Mouse (Mus musculus) Patski (cell line): ENCODE results near the gene Vwa3b. TPM values are rescaled to one million over a fixed set of nuclear protein-coding genes. Genes with fewer than 3 reads are reported as not detected.
A peak's percentile ranks its signal among the peaks of the same experiment; 100 is the strongest.

ENCODE experiments used
- ATAC-seq: fragments of 100-300 bp; one replicate; pipeline ENCODE4 v1.8.0; 2021
- CTCF ChIA-PET: fragments of 350-600 bp; sonication (Branson Sonifier 250); formaldehyde crosslinking; loops from one replicate; lab custom pipeline; 2022; ENCODE audit warnings: inconsistent platforms; lab: Charles Lee
- POLR2A ChIA-PET: fragments of 350-600 bp; sonication (Branson Sonifier 250); formaldehyde crosslinking; loops from one replicate; lab custom pipeline; 2022; ENCODE audit warnings: antibody characterized with exemption, inconsistent platforms; lab: Charles Lee
- DNase-seq: peaks from one replicate; pipeline ENCODE4 v3.0.0-alpha.2; 2011; ENCODE audit warnings: low read depth, low spot score
- H3K27me3 ChIP-seq: fragments of 371-371 bp; one replicate; pipeline ENCODE4 v1.5.1; 2021
- CTCF ChIP-seq: fragments of 100-300 bp; IDR thresholded peaks from one replicate; pipeline ENCODE4 v1.5.1; 2021
- in situ Hi-C: fragments of 300-500 bp; cut with MboI; formaldehyde crosslinking; loops from 3 replicates; pipeline ENCODE4 v1.11.1; 2018; ENCODE audit warnings: low pct_unique_long_range_greater_than_20kb, mixed read lengths
- polyA plus RNA-seq: library from polyadenylated mRNA; unstranded; gene quantifications from one replicate; pipeline ENCODE4 v1.2.3, GENCODE M21; 2021

The Vwa3b gene
- polyA plus RNA-seq, 1 experiment from 2014 or later: not detected

DNA sequence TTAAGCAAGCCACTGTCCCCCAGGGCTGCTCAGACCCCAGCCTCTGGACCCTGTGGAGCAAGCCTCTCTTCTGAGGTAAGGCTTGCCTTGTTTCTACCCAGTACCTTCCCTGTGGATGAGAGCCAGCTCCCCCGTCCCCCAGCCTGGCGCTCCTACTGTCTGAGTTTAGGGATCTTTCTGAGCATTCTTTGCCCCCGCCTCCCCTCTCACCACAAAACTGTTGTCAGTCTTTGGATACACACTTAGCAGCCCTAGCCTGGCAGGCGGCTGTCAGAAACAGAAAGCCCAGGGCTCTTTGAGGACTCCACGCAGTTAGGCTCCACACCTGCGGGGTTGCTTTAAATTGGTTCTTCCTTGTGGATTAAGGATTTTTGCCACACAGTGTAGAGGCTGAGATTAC is 160.7 kb downstream of the Vwa3b start:
- ATAC-seq (no peak), DNase-seq (no peak)
- POLR2A ChIA-PET: no interaction called here
- CTCF ChIA-PET: no interaction called here
- in situ Hi-C loops: no loop called here
- peaks cover 14% of the 10 kb centered on the region for H3K27me3 ChIP-seq
- TF ChIP-seq CTCF: no peak

- in situ Hi-C loops: no loop called here
- no peak for DNase-seq
- H3K27me3 ChIP-seq: peaks cover 30% of the 10 kb centered on the region
- ChIA-PET CTCF (interaction anchor here (1.4 kb wide), 1 partner anchor 10 kb away, joined by 3 read pairs; no protein-coding TSS in a partner anchor), POLR2A (no interaction called here)
- no peak for ATAC-seq
- TF ChIP-seq CTCF: peak; percentile 46
Measured at GRCm38 (mm10) chr1:37194607-37195006, 168.2 kb downstream of the Vwa3b start.

- in situ Hi-C loops: no loop called here
- TF ChIP-seq CTCF: no peak
- POLR2A ChIA-PET: no interaction called here
Measured at GRCm38 (mm10) chr1:37201406-37201805, 175.0 kb downstream of the Vwa3b start.

GRCm38 (mm10) chr1:37207743-37208142 is 181.3 kb downstream of the Vwa3b start:
- ATAC-seq (no peak), DNase-seq (no peak)
- in situ Hi-C loops: no loop called here
- H3K27me3 ChIP-seq: peaks cover 11% of the 10 kb centered on the region
- no peak for TF ChIP-seq CTCF
- ChIA-PET POLR2A (no interaction called here), CTCF (no interaction called here)

More at GRCm38 (mm10) chr1:37201406-37201805, 175.0 kb downstream of the Vwa3b start:
- ATAC-seq (no peak), DNase-seq (no peak)
- CTCF ChIA-PET: no interaction called here
- H3K27me3 ChIP-seq: peaks cover 17% of the 10 kb centered on the region

- H3K27me3 ChIP-seq: peaks cover 8% of the 10 kb centered on the region
- ChIA-PET POLR2A (no interaction called here), CTCF (no interaction called here)
- ATAC-seq: no peak
- no peak for DNase-seq
- TF ChIP-seq CTCF: no peak
- in situ Hi-C loops: no loop called here
Measured at GRCm38 (mm10) chr1:37212375-37212774, 186.0 kb downstream of the Vwa3b start.

DNA sequence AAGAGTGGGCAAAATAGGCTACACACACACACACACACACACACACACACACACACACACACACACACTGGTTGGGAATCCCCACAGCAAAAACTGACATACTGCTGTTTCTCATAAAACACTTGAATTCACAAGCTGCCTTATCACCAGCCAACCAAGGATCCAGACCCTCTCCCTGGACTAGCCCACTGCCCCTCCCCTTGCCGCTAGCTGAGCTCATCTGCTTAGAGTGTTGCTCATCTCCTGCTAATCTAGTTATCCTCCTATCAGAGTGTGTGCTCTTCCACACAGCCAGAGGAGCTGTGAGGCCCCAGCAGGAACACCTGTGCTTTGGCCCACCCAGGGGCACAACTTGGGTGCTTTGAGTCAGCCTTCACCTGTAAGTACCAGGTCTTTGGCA is 187.7 kb downstream of the Vwa3b start, which contains the start of gene Cnga3:
Cnga3 (plus strand) TSS at position 291 of the 400 bp plus-strand sequence.
- in situ Hi-C loops: no loop called here
- POLR2A ChIA-PET: no interaction called here
- no peak for DNase-seq

DNA sequence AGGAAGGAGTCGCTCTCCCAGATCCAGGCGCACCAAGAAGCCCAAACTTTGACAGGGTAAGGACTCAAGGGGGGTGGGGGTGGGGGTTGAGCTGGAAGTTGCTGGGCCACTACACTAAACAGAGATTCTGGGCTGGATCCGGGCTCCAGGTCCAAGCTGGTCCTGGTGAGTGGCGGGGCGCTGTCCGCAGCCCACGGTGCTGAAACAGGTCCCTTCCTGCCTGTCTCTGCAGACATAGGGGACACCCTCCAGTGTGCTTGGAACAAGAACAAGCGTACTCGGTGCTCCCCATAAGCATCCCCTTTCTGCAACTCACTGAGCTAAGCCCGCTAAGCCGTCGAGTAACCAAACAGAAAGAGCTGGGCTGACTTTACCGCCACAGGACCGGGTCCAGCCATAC is 192.0 kb downstream of the Vwa3b start:
- CTCF ChIA-PET: interaction anchor here (1.1 kb wide), 1 partner anchor 12 kb away, joined by 3 read pairs; no protein-coding TSS in a partner anchor
- POLR2A ChIA-PET: no interaction called here
- no peak for TF ChIP-seq CTCF
- DNase-seq (no peak), ATAC-seq (peak; percentile 26)
- peaks cover 13% of the 10 kb centered on the region for H3K27me3 ChIP-seq
- in situ Hi-C loops: no loop called here

More for the DNA sequence above, 187.7 kb downstream of the Vwa3b start, which contains the start of gene Cnga3:
- no peak for TF ChIP-seq CTCF
- CTCF ChIA-PET: no interaction called here
- no peaks in the 10 kb centered on the region for H3K27me3 ChIP-seq
- ATAC-seq: no peak

DNA sequence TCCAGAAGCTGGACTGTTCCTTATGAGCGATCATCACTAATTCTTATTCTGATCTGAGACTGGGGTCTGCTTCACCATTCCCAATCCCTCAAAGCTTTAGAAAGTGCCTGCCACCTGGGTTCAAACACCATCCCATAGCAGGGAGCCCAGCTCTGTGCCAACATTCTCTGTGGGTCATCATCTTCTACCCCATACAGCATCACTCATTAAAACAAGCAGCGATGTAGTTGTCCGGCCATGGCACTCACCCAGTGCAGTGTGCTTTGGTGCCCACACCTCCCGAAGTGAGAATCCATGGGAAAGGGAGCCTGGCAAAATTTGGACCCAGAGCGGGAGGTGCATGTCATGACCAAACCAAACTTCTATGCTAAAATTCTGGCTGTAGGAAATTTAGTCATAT is 193.2 kb downstream of the Vwa3b start:
- in situ Hi-C loops: no loop called here
- H3K27me3 ChIP-seq: peaks cover 18% of the 10 kb centered on the region
- TF ChIP-seq CTCF: no peak
- DNase-seq (no peak), ATAC-seq (no peak)
- ChIA-PET POLR2A (no interaction called here), CTCF (interaction anchor here (1.1 kb wide), 1 partner anchor 11 kb away, joined by 3 read pairs; no protein-coding TSS in a partner anchor)

DNA sequence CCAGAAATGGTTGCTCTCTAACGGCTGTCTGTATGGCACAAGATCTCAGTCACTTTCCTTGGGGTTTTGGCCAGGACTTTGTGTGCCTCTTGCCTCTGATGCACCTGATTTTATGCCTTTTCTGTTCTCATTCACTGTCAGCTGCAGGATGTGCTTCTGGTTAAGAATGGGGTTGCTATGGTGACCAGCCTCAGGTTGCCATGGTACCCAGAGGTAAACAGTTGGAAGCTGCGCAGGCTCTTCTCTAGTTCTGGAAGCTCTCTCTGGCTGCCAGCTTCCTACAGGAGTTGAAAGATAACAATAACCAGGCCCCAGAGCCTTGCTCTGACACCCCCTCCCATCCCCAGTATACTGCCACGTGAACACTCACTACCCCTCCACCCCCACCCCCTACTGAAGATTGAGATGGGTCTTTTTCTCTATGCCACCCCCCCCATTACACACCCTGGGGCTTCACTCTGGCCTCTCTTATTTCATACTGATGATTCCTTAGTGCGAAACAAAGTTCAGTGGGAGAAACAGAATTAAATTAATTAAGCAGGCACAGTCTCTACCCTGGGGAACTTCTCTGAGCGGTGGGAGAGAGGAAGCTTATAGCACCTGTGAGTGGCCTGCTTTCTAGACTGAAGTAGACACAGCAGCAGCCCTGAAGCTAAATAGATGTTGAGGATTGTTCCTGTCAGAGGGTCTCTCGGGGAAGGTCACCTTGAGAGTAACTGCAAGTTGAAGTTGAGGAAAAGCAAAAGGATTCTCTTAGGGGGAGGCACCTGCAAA is 193.9 kb downstream of the Vwa3b start:
- in situ Hi-C loops: no loop called here
- DNase-seq (no peak), ATAC-seq (no peak)
- H3K27me3 ChIP-seq: peaks cover 18% of the 10 kb centered on the region
- ChIA-PET CTCF (no interaction called here), POLR2A (no interaction called here)
- no peak for TF ChIP-seq CTCF

DNA sequence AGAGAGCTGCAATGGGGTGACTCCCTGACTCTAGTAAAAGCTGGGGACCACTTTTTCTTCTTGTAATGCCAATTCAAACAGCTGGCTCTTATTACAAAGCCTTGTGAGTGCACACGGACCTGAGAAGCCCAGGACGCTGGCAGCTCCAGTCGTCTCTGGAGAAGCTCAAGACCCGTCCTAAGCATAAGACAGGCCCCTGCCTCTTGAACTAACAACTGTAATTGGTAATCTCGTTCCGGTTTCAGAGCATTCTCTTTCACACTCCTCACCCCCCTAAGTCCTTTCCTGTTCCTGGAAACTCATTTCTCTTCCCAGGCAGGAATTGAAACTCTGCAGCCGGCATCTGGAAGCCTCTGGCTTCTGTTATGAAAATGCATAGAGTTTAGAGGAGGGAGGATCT is 195.6 kb downstream of the Vwa3b start:
- ATAC-seq: no peak
- ChIA-PET POLR2A (no interaction called here), CTCF (no interaction called here)
- H3K27me3 ChIP-seq: peaks cover 20% of the 10 kb centered on the region
- no peak for DNase-seq
- TF ChIP-seq CTCF: no peak
- in situ Hi-C loops: no loop called here

DNA sequence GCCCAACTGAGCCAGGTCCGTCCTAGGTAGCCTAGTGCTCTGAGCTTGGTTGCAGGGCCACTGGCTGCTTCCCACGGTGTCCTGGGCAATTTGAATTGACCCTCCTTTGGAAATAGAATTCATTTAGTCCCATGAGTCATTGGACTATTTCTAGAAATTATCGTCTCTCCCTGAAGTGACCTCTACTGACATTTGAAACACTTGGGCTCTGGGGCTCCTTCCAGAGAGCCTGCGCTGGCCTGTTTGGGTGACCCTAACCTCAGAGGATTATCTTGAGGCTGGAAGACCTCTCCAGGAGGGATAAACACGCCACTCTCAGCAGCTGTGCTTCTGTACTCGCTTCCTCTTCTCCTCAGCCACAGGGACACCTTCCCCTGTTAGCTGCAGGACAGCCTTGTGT is 204.0 kb downstream of the Vwa3b start:
- CTCF ChIA-PET: interaction anchor here (0.8 to 1.1 kb wide), 2 partner anchors 11 to 20 kb away, joined by 3 read pairs; no protein-coding TSS in a partner anchor
- no peak for DNase-seq
- no peak for TF ChIP-seq CTCF

More for the DNA sequence above, 204.0 kb downstream of the Vwa3b start:
- H3K27me3 ChIP-seq: peaks cover 13% of the 10 kb centered on the region
- ATAC-seq: no peak
- in situ Hi-C loops: no loop called here
- POLR2A ChIA-PET: no interaction called here
